Mouse (Mus musculus) spleen, adult 18-20 months (tissue): ENCODE data around the gene Strn4.
A peak's percentile ranks its signal among the peaks of the same experiment; 100 is the strongest.

Experiments
- DNase-seq, 2 experiments: peaks; one replicate each; pipeline ENCODE4 v3.0.0; 2022; ENCODE audit warnings: mixed read lengths in 2 of 2

The Strn4 gene

DNA sequence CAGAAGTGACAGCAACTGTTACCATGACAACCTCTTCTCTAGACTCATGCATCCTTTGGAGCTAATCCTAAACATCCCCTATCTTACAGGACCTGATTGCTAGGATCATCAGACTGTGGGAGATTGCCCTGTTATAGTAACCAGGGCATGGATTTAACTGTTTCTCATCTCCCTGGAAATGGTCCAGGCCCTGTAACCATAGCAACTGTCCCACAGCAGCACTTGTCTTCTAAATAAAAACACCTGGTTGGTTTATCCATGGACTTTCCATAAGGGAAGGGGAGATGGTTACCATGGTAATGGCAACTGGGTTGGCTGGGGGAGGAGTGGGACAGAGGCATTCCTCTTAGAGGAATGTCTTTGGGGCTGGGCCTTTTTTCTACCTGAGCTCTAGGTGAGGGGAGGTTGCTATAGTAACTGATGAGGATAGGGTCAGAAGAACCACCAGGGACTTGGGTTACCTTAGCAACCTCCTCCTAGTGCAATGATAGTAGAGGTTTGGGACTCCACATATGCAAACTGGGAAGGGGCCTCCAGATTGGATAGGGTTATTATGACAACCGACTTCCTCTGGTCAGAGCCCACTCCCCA, at the start of gene Strn4:
Gene Strn4 (plus strand): TSS at position 539 of the 591 bp plus-strand sequence.
- no peak for DNase-seq

DNA sequence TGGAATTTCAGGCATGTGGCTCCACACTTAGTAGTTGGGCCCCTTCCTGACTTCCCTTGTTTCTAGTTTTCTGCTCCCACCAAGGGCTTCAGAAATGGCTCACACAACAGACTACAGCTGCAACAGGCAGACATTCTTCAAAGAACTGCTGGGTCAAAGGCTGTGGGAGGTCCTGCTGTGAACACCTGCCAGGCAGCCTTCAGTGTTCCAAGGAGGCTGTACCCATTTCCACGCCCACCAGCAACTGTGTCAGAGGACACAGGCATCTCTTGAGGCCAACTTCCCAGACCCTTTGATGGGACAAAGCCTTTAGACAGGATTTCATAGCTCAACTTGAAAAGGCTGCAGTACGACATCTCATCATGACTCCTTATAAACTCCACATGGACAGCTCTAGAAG, 49.2 kb upstream of the Strn4 start:
- no peak for DNase-seq

GRCm38 (mm10) chr7:16775888-16776287, 39.8 kb upstream of the Strn4 start:
- DNase-seq = no peak

DNA sequence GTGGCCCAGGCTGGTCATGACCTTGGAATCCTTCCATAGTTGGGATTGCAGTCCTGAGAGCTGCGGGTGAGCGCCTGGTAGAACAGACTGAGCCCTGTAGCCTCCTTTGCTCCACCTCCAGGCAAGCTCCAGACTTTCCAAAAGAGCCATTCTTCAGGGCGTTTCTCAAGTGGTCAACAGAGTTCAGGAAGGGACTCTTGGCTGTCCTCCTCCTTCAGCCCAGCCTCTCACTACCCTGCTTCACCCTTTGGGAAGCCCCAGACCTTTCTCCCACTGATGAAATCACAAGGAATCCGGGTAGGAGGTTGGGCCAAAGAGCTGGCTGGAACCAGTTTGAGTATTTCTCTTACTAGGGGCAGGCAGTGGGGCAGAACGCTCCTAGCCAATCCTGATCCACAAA, 35.6 kb upstream of the Strn4 start:
- DNase-seq = no peak

- peak; percentile 95 for DNase-seq
Observed at GRCm38 (mm10) chr7:16780825-16781554, 34.7 kb upstream of the Strn4 start, which contains the start of gene Slc1a5. Slc1a5 (plus strand) TSS chr7:16781340.

- DNase-seq = no peak
Observed at GRCm38 (mm10) chr7:16781555-16781815, 34.2 kb upstream of the Strn4 start.

DNA sequence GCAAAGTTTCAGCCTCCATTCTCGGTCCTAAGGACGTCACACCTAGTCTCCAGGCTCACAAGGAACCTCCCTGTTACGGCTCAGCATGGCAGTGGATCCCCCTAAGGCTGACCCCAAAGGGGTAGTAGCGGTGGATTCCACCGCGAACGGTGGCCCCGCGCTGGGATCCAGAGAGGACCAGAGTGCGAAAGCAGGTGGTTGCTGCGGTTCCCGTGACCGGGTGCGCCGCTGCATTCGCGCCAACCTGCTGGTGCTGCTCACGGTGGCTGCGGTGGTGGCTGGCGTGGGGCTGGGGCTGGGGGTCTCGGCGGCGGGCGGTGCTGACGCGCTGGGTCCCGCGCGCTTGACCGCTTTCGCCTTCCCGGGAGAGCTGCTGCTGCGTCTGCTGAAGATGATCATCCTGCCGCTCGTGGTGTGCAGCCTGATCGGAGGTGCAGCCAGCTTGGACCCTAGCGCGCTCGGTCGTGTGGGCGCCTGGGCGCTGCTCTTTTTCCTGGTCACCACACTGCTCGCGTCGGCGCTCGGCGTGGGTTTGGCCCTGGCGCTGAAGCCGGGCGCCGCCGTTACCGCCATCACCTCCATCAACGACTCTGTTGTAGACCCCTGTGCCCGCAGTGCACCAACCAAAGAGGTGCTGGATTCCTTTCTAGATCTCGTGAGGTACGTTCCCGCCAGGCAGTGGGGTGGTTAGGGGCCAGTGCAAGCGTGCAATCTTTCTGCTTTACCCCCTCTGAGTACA, 33.7 kb upstream of the Strn4 start:
- peak; percentile 28 to 52 for DNase-seq

DNA sequence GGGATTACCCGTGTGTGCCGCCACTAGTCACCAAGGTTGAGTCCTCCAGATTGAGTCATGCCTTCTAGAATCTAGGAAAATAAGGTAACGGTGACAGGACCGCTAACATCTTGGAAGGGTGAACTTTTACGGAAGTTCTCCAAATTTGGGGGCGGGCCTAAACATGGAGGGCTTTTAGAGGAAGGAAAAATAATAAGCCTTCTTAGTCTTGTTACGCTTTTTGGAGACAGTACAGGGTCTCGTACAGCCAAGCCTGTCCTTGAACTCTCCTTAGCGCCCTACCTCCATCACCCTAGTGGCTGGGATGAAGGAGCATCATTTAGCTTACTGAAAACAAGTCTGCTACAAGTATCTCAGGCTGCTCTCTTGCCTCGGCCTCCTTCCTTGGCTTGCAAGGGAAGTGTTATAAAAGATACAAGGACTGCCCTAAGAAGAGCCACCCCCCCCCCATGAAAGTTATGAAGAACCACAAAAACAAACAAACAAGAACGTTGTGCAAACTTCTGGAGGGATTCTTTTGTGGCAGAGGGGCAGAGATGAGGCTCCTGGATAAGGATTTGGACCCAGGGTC, 33.0 kb upstream of the Strn4 start:
- no peak for DNase-seq

DNA sequence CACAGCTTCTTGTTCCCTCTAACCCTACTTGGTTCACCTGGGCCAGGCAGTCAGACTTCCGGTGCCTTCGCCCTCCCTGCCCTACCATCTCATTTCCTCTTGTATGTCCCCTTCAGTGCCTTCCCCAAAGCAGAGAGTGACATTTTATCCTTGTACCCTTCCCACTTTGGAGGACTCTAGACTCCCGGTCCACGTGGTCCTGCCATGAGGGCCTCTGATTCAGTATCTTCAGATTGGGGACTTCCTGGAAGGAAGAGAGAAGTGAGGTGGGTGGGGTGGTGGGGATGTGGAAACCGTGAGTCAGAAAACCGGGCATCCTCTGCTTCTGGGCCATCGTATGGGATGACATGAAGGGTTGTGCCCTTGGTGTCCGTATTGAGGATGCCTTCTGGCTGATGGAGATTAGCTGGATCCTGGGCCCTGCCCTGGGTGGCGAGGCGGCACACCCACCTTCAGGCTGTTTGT, 32.4 kb upstream of the Strn4 start:
- peak; percentile 20 to 47 for DNase-seq

DNA sequence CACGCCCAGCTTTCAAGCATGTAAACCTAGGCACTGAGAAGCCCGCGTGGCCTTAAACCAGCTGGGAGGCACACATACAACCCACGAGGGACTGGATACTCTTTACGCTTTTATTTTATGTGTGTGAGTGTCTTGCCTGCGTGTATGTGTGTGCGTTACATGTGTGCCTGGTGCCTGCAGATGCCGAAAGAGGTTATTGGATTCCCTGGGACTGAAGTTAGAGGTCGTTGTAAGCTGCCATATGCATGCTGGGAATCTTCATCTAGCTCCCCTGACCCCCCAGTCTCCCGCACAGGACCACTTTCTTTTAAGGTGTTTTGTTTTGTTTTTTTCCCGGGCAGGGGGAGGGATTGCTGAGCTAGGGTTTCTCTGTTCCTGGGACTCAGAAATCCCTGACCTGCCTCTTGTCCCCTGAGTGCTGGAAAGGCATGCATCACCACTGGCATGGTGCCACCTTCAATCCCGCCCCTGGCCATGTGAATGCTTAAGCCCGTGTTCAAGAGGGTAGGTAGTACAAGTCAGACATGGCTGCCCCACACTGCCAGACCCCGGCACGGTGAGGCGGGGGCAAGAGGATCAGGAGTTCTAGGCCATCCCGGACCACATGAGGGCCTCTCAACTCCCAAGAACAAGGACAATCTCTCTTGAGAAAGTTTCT, 31.8 kb upstream of the Strn4 start:
- DNase-seq = peak; percentile 20 to 24

GRCm38 (mm10) chr7:16784498-16784976, 31.2 kb upstream of the Strn4 start:
- peak; percentile 43 to 63 for DNase-seq

DNA sequence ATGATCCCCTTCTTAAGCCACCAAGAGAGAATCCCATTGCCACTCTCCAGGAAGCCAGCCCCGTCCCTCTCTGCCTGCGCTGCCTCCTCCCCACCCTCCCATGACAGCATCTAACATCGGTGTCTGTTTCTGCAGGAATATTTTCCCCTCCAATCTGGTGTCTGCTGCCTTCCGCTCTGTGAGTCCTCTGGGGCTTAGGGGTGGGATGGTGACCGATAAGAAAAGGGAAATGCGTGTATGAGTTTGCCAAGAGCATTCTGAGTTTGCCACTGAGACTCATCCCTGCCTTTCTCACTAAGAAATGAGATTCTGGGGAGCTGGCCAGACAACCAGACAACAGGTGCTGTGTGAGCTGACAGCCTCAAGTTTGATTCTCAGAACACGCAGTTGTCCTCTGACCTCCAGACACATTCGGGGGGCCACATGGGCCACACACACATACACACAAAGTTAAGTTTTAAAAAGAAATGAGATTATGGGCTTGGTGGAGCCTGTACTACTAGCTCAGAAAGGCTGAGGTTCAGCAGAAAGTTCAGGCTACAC, 30.1 kb upstream of the Strn4 start:
- DNase-seq = no peak

- DNase-seq = no peak
Observed at GRCm38 (mm10) chr7:16792316-16792715, 23.4 kb upstream of the Strn4 start.

GRCm38 (mm10) chr7:16793010-16793725, 22.5 kb upstream of the Strn4 start:
- no peak for DNase-seq

- DNase-seq = no peak
Observed at GRCm38 (mm10) chr7:16794886-16795285, 20.8 kb upstream of the Strn4 start.

- DNase-seq = no peak
Observed at GRCm38 (mm10) chr7:16804409-16805028, 11.2 kb upstream of the Strn4 start.

DNA sequence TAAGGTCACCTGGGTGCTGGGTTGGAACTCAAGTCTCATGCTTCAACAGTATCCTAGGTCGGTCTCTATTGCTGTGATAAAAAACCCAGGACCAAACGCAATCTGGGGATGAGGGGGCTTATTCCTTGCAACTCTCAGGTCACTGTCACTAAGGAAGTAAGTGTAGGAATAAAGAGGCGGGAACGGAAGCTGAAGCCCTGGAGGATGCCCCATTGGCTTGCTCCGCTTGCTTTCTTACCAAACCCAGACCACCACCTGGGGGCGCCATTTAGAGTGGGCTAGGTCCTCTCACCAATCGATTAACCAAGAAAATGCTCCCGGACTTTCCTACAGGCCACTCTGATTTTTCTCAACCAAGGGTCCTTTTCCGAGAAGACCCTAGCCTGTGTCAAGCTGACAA, 7.8 kb upstream of the Strn4 start:
- no peak for DNase-seq

- DNase-seq = no peak
Observed at GRCm38 (mm10) chr7:16808647-16809046, 7.0 kb upstream of the Strn4 start.

DNA sequence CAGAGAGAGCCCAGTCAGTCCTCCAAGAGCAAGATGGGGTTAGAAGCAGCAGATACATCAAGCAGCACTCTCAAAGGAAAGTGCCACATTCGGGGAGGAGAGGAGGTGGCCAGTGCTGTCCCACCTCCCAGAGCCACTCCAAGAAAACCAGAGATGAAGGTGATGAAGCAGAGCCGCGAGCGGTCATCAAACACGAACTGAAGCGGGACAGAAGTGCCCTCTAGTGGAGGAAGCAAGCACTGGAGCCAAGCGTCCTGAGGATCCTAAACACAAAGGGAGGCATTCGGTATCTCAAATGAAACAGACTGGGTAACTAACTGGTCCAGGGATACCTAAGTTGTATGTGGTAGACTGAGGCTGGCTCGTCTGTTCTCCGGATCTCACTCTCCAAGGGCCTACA, 6.0 kb upstream of the Strn4 start:
- DNase-seq = peak; percentile 26 to 53

DNA sequence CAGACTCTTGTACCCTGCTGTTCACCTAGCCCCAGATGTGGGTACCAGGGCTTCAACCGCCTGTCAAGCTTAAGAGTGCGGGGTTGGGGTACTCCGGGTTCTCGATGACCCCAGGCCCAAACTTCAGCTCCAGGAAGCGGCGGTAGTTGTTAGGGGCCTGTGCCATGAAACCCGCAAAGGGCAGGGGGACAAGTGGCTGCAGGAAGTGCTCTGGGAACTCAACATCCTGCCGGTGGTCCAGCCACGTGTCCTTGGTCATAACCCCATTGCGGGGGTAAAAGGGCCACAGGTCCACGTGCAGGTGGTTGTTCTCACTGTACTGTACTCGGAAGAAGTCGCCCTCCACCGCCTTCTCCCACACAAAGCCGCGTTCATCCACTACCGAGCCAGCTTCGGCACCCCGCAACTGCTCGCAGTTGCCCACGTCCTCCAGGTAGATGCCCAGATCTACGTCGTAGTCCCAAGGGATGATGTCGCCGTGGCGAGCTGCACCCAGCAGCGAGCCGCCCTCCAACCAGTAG, 5.2 kb upstream of the Strn4 start:
- no peak for DNase-seq
